Mouse (Mus musculus) liver, embryonic 14.5 days (tissue): Measurements from ENCODE around the gene Ubqlnl.

ENCODE experiments used
- CTCF ChIP-seq: IDR thresholded peaks from 2 replicates; pipeline ENCODE4 v1.5.1; 2016; ENCODE audit warnings: antibody characterized with exemption, low read depth, control low read depth
- EP300 ChIP-seq: IDR thresholded peaks from 2 replicates; pipeline ENCODE4 v1.6.1; 2016; ENCODE audit warnings: antibody characterized with exemption, low read depth

DNA sequence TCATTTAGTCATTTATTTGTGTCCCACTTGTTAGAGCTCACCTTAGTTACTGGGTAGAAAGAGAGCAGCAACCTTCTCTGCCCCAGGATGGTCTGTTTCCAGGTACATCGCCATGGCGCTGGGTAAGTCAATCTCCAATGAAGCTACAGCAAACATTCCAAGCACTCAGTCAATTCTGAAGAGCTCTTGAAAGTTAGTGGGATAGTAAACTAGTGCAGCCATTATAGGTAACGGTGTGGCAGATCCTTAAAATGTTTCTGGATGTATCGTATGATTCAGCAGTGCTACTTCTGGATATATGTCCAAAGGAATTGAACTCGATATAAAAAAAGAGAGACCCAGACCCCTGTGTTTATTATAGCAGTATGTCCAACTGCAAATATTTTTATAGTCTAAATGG, 13.1 kb downstream of the Ubqlnl start, which contains the start of gene Olfr643:
- TF ChIP-seq CTCF, result no peak
- no peak for TF ChIP-seq EP300
